Mouse (Mus musculus) cerebellum, adult 2 months (tissue): ENCODE measurements around the gene Haghl.

Source experiments
- CTCF ChIP-seq: fragments of 200-500 bp; IDR thresholded peaks from 2 replicates; pipeline ENCODE4 v1.5.1; 2011; ENCODE audit warnings: low read depth, mild to moderate bottlenecking, control low read depth, low read length, moderate library complexity, borderline replicate concordance; ENCODE audit not compliant: insufficient read depth
- POLR2A ChIP-seq: fragments of 200-500 bp; IDR thresholded peaks from 2 replicates; pipeline ENCODE4 v1.6.1; 2011; ENCODE audit warnings: low read length, control low read depth, borderline replicate concordance; ENCODE audit not compliant: insufficient read depth

GRCm38 (mm10) chr17:25786781-25787504, 1.5 kb upstream of the Haghl start:
- TF ChIP-seq CTCF (no peak), POLR2A (no peak)
